Mouse (Mus musculus) monocyte, adult 59 days (primary cell): ENCODE measurements around the gene Gm21477. TPM values are rescaled to one million over a fixed set of nuclear protein-coding genes. Genes with fewer than 3 reads are reported as not detected.

Source experiments
- total RNA-seq, 2 experiments: library from RNA; stranded (reverse); gene quantifications; one replicate each; pipeline ENCODE4 v1.2.4; 2023

Gm21477 gene
- total RNA-seq = not detected

GRCm38 (mm10) chrY:87116521-87116920 lies at the start of gene Gm21477:
TSS of gene Gm21477 (plus strand) at chrY:87116821.

